Mouse (Mus musculus): Measurements from ENCODE around the gene Ift81.
"Not testable (repeated sequence)": the region's sequence is repeated elsewhere in the genome, so short reads cannot be mapped to it uniquely, and the experiment has no call there.

Ift81 gene

DNA sequence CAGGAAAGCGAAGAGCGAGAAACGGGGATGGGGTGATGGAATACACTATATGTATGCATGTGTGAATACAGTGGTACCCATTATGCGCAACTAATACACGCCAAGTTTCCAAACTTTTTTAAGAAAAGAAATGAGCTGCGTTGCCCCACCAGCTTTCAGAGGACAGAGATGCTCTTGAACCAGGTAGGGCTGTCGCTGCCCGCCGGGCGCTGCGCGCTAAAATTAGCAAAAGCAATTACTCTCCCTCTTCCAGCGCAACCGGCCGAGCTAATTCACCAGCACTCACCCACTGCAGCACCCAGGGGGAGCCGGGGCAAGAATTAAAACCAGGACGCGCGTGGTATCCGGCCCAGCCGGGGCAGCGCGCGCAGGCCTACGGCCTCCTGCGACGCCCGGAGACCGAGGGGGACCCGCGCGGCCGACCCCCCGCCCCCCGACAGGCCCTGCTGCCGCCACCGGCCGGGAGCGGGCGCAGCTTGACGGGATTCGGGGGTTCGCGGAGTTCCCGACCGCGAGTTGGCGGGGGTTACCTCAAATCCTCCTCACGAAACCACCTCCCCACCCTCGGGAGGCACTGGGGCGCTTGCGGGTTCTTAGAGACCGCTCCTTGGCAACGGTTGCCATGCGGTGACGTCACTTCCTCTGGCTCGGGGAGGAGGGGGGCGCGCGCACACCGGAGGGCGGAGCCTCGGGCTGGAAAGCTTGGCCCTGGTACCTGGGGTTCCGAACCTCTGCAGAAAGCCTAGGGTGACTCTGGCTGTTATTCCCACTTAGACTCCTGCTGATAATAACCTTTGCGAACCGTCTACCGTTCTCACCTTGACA is at the start of gene Ift81:
Ift81 (minus strand) TSS at position 611 of the 825 bp plus-strand sequence.
- DNase-seq (ENCODE audit: low spot score): peak; percentile 96

GRCm38 (mm10) chr5:122662501-122662900 is 48.2 kb upstream of the Ift81 start:
- no peak for DNase-seq (ENCODE audit: low spot score)

DNA sequence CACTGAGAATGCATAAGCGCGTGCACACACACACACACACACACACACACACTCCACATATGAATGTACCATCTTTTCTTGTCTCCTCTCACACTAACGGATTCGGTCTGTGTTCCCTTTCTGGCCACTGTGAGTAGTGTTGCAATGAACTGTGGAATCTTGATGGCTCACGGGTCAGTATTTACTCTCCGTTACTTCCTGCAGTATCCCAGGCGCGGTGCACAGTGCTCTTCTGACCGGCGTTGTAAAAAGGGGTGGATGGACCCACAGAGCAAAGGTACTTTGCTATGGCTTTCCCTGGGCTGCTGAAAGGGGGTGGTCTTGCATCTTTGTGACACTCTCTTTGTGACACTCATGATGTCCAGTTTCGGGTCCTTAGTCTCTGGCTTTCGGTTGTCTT is 42.5 kb upstream of the Ift81 start:
- DNase-seq (ENCODE audit: low spot score): no peak

GRCm38 (mm10) chr5:122654268-122654573 is 39.9 kb upstream of the Ift81 start:
- no peak for DNase-seq (ENCODE audit: low spot score)

GRCm38 (mm10) chr5:122653446-122654267 is 39.3 kb upstream of the Ift81 start:
- DNase-seq (ENCODE audit: low spot score): peak; percentile 20

DNA sequence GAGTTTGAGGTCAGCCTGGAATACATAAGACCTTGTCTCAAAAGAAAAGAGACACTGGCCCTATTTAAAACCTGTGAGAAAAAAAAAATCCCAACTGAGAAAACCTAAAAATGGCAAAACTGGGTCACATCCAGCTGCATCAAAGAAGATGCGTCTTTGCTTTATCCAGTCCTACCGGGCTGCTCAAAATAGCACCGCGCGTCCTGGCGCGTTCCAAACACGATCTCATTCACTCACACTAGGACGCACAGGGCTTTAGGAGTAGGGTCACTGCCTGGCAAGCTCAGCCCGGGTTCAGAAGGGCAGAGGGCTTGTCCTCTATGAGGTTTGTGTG is 38.8 kb upstream of the Ift81 start:
- no peak for DNase-seq (ENCODE audit: low spot score)

DNA sequence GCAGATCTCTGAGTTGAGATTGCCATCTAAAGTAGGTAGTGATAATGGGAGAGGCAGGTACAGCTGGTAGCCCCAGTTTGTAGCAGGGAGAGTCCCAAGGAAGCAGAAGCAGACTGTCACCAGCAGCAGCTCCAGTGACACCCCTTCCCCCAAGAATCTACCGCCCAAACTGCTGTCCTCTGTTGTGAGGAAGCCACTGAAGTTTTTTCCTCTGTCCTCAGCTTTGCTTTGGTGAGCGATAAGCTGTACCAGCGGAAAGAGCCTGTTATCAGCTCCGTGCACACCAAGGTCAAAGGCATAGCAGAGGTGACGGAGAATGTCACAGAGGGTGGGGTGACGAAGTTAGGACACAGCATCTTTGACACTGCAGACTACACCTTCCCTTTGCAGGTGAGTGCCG is 38.2 kb upstream of the Ift81 start:
- DNase-seq (ENCODE audit: low spot score): no peak

GRCm38 (mm10) chr5:122650100-122650499 is 35.8 kb upstream of the Ift81 start:
- no peak for DNase-seq (ENCODE audit: low spot score)

DNA sequence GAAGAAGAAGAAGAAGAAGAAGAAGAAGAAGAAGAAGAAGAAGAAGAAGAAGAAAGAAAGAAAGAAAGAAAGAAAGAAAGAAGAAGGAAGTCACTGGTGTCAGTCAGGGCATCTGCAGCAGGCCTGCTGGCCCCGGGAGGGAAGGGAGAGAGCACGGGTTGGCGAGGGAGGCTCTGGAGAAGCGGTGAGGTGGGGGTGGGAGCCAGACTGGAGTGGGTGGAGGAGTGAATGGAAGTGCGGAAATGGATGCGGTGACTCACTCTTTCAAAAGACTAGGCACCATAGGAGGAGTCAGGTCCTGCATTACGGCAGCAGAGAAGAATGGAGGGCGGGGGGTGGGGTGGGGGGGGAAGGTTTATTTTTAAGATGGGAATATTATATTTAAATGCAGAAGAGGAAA is 34.9 kb upstream of the Ift81 start:
- peak; percentile 14 for DNase-seq (ENCODE audit: low spot score)

- not testable (repeated sequence) for DNase-seq (ENCODE audit: low spot score)
Measured at GRCm38 (mm10) chr5:122647952-122648374, 33.6 kb upstream of the Ift81 start.

GRCm38 (mm10) chr5:122647256-122647924 is 33.1 kb upstream of the Ift81 start:
- peak; percentile 24 for DNase-seq (ENCODE audit: low spot score)

- no peak for DNase-seq (ENCODE audit: low spot score)
Measured at GRCm38 (mm10) chr5:122646050-122646449, 31.7 kb upstream of the Ift81 start.

DNA sequence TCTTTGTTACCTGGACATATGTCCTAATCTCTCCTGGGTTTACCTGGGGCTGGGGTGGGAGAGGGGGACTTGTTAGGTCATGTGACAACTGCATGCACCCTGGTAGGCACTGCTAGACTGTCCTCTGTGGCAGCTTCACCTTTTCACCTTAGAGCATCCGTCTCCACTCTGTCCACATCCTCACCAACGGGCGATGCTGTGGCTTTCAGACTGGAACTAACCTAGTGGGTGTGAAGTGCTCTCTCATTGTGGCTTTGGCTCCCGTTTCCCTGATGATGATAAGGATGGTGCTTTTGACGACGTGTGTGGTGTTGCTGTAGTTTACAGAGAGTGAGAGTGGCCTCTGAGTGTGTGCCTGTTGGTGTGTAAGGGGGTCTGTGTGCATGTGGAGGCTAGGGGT is 31.0 kb upstream of the Ift81 start:
- DNase-seq (ENCODE audit: low spot score): no peak

- DNase-seq (ENCODE audit: low spot score): peak; percentile 32
Measured at GRCm38 (mm10) chr5:122644111-122644607, 29.8 kb upstream of the Ift81 start.

- DNase-seq (ENCODE audit: low spot score): peak; percentile 73
Measured at GRCm38 (mm10) chr5:122643701-122644100, 29.4 kb upstream of the Ift81 start, which contains the start of gene P2rx7. TSS of gene P2rx7 (plus strand) at chr5:122643911.

DNA sequence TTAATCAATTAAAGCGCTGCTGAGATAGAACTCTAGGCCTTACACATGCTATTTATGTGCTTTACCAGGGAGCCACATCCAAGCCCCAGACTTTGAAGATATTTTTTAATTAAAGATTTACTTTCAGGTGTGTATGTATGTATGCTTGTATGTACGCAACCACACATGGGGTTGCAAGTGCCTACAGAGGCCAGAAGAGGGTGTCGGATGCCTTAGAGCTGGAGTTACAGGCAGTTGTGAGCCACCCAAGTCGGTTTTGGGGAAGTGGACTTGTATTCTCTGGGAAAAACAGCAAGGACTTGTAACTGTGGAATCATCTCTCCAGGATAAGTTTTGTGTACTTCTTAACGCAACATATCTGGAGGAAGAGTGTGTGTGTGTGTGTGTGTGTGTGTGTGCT is 25.7 kb upstream of the Ift81 start:
- no peak for DNase-seq (ENCODE audit: low spot score)

GRCm38 (mm10) chr5:122639517-122639916 is 25.2 kb upstream of the Ift81 start:
- no peak for DNase-seq (ENCODE audit: low spot score)

- no peak for DNase-seq (ENCODE audit: low spot score)
Measured at GRCm38 (mm10) chr5:122638296-122638695, 24.0 kb upstream of the Ift81 start.

- no peak for DNase-seq (ENCODE audit: low spot score)
Measured at GRCm38 (mm10) chr5:122636958-122637357, 22.6 kb upstream of the Ift81 start.

- no peak for DNase-seq (ENCODE audit: low spot score)
Measured at GRCm38 (mm10) chr5:122636308-122636707, 22.0 kb upstream of the Ift81 start.

- DNase-seq (ENCODE audit: low spot score): no peak
Measured at GRCm38 (mm10) chr5:122635228-122635627, 20.9 kb upstream of the Ift81 start.

DNA sequence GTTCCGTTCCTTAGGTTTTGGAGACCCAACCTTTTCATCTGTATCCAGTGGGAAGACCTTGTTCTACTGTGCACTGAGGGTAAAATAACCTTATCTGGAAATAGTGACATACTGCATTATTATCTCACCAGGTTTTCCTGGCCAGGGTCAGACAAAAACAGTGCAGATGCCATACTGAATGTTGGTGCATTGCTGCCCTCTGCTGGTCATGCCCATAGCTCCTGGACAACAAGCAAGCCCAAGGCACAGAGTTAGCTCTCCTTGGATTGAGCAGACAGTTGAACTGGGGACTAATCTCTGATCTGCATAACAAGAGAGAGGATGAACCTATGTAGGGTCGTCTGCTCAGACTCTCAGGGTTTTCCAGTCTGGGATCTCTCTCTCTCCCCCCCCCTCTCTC is 12.9 kb upstream of the Ift81 start:
- DNase-seq (ENCODE audit: low spot score): peak; percentile 92
